Mouse (Mus musculus) testis, adult 2 months (tissue): ENCODE measurements at regions not wholly inside any gene's neighbourhood (a gene's known extent, or its start where the extent isn't known, plus 50 kb on each side); places are given as distances from the start of the nearest gene placed in this dataset.
"Not testable (repeated sequence)": the region's sequence is repeated elsewhere in the genome, so short reads cannot be mapped to it uniquely, and the experiment has no call there.

Experiments
- H3K27ac ChIP-seq: fragments of 200-500 bp; 2 replicates; pipeline ENCODE4 v1.5.1; 2012; ENCODE audit warnings: low read depth, low read length; ENCODE audit not compliant: control insufficient read depth, insufficient read depth
- H3K27me3 ChIP-seq: fragments of 200-500 bp; 2 replicates; pipeline ENCODE4 v1.6.1; 2012; ENCODE audit warnings: mild to moderate bottlenecking, low read length, moderate library complexity; ENCODE audit not compliant: control insufficient read depth, insufficient read depth
- H3K36me3 ChIP-seq: fragments of 200-500 bp; 2 replicates; pipeline ENCODE4 v1.6.1; 2012; ENCODE audit warnings: mild to moderate bottlenecking, low read length; ENCODE audit not compliant: control insufficient read depth, insufficient read depth
- H3K4me1 ChIP-seq: fragments of 200-500 bp; 2 replicates; pipeline ENCODE4 v1.6.1; 2012; ENCODE audit warnings: low read length; ENCODE audit not compliant: control insufficient read depth, insufficient read depth
- H3K4me3 ChIP-seq: fragments of 200-500 bp; 2 replicates; pipeline ENCODE4 v1.5.1; 2012; ENCODE audit warnings: low read depth, mild to moderate bottlenecking, low read length, moderate library complexity, mixed read lengths; ENCODE audit not compliant: control insufficient read depth
- CTCF ChIP-seq: fragments of 200-500 bp; IDR thresholded peaks from 2 replicates; pipeline ENCODE4 v1.5.1; 2012; ENCODE audit warnings: low read depth, mild to moderate bottlenecking, inconsistent platforms, low read length, moderate library complexity; ENCODE audit not compliant: control insufficient read depth, insufficient read depth, insufficient replicate concordance
- POLR2A ChIP-seq: fragments of 200-500 bp; IDR thresholded peaks from 2 replicates; pipeline ENCODE4 v1.6.1; 2012; ENCODE audit warnings: low read depth, mild to moderate bottlenecking, inconsistent platforms, low read length, moderate library complexity; ENCODE audit not compliant: control insufficient read depth

GRCm38 (mm10) chr10:6341572-6341971, 416.7 kb upstream of the Oprm1 start:
- H3K4me1 ChIP-seq, result no peaks in the 10 kb centered on the region
- no peaks in the 10 kb centered on the region for H3K36me3 ChIP-seq
- TF ChIP-seq POLR2A (no peak), CTCF (no peak)
- no peaks in the 10 kb centered on the region for H3K27me3 ChIP-seq
- H3K4me3 ChIP-seq, result no peak overlapping the region
- H3K27ac ChIP-seq, result no peak overlapping the region

- not testable (repeated sequence) for H3K27ac ChIP-seq, H3K4me1 ChIP-seq, H3K36me3 ChIP-seq, H3K27me3 ChIP-seq, H3K4me3 ChIP-seq
Measured at GRCm38 (mm10) chr10:6349216-6349615, 409.1 kb upstream of the Oprm1 start.

GRCm38 (mm10) chr10:6366182-6366581, 392.1 kb upstream of the Oprm1 start:
- no peaks in the 10 kb centered on the region for H3K27me3 ChIP-seq
- no peak overlapping the region for H3K4me3 ChIP-seq
- no peak for TF ChIP-seq POLR2A
- no peak for TF ChIP-seq CTCF
- no peaks in the 10 kb centered on the region for H3K4me1 ChIP-seq
- no peak overlapping the region for H3K27ac ChIP-seq
- no peaks in the 10 kb centered on the region for H3K36me3 ChIP-seq

GRCm38 (mm10) chr10:6371666-6372065, 386.6 kb upstream of the Oprm1 start:
- H3K4me1 ChIP-seq, result no peaks in the 10 kb centered on the region
- H3K4me3 ChIP-seq, result no peak overlapping the region
- no peaks in the 10 kb centered on the region for H3K36me3 ChIP-seq
- no peaks in the 10 kb centered on the region for H3K27me3 ChIP-seq
- H3K27ac ChIP-seq, result no peak overlapping the region
- TF ChIP-seq POLR2A, result no peak
- no peak for TF ChIP-seq CTCF

- not testable (repeated sequence) for H3K27me3 ChIP-seq, H3K27ac ChIP-seq, H3K4me1 ChIP-seq, H3K4me3 ChIP-seq, H3K36me3 ChIP-seq
Measured at GRCm38 (mm10) chr10:6417336-6418105, 340.8 kb upstream of the Oprm1 start.

- H3K4me1 ChIP-seq, H3K27me3 ChIP-seq, H3K4me3 ChIP-seq, H3K36me3 ChIP-seq, H3K27ac ChIP-seq: not testable (repeated sequence)
Measured at GRCm38 (mm10) chr10:6418234-6418633, 340.1 kb upstream of the Oprm1 start.

- H3K36me3 ChIP-seq, result no peaks in the 10 kb centered on the region
- H3K4me1 ChIP-seq, result no peaks in the 10 kb centered on the region
- no peak overlapping the region for H3K27ac ChIP-seq
- no peak overlapping the region for H3K4me3 ChIP-seq
- TF ChIP-seq CTCF, result no peak
- no peak for TF ChIP-seq POLR2A
- H3K27me3 ChIP-seq, result no peaks in the 10 kb centered on the region
Measured at GRCm38 (mm10) chr10:6465824-6466223, 292.5 kb upstream of the Oprm1 start.

GRCm38 (mm10) chr10:6480350-6480749, 278.0 kb upstream of the Oprm1 start:
- no peaks in the 10 kb centered on the region for H3K27me3 ChIP-seq
- no peaks in the 10 kb centered on the region for H3K4me1 ChIP-seq
- no peak overlapping the region for H3K27ac ChIP-seq
- H3K36me3 ChIP-seq, result no peaks in the 10 kb centered on the region
- no peak overlapping the region for H3K4me3 ChIP-seq
- TF ChIP-seq POLR2A, result no peak
- TF ChIP-seq CTCF, result no peak
